Mouse (Mus musculus) erythroblast, adult 5-6 weeks (primary cell): Measurements from ENCODE around the gene Mfap2. TPM values are rescaled to one million over a fixed set of nuclear protein-coding genes. Genes with fewer than 3 reads are reported as not detected.

Experiments
- ATAC-seq: replicated peaks from 2 replicates; pipeline ENCODE4 v1.8.0; 2016; ENCODE audit warnings: moderate number of reproducible peaks, mild to moderate bottlenecking, moderate TSS enrichment, inconsistent platforms; ENCODE audit not compliant: poor library complexity, low FRiP score, severe bottlenecking
- total RNA-seq, 2 experiments: library from RNA; stranded (forward) in 1 of 2; stranded (reverse) in 1 of 2; fragments of 150-400 nt in 1 of 2; fragments of 200-764, 138-1000 nt in 1 of 2; gene quantifications; 2 replicates each; pipeline versions ENCODE4 v1.2.3 to v1.2.4; 2015 to 2017; ENCODE audit warnings: low replicate concordance in 2 of 2

Mfap2 gene
- total RNA-seq, 2 experiments from 2014 or later, result not detected

- ATAC-seq, result no peak
Observed at GRCm38 (mm10) chr4:141020811-141021613, 10.8 kb downstream of the Mfap2 start.

DNA sequence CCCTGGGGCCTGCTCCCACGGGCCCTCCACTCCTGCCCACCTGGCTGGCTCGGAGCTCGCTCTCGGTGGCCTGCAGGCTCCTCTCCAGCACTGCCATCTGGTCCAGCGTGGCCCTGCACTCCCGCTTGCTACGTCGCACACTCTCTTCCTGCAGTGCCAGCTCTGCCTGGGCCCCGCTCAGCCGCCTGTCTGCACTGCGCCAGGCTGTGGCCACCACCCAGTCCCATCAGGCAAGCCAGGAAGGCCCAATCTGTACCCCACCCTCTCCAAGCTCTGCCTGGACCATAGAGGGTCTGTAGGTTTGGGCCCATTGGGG, 11.4 kb downstream of the Mfap2 start:
- no peak for ATAC-seq

GRCm38 (mm10) chr4:141024052-141024451, 13.8 kb downstream of the Mfap2 start:
- ATAC-seq, result no peak

- no peak for ATAC-seq
Observed at GRCm38 (mm10) chr4:141024992-141025391, 14.8 kb downstream of the Mfap2 start.

DNA sequence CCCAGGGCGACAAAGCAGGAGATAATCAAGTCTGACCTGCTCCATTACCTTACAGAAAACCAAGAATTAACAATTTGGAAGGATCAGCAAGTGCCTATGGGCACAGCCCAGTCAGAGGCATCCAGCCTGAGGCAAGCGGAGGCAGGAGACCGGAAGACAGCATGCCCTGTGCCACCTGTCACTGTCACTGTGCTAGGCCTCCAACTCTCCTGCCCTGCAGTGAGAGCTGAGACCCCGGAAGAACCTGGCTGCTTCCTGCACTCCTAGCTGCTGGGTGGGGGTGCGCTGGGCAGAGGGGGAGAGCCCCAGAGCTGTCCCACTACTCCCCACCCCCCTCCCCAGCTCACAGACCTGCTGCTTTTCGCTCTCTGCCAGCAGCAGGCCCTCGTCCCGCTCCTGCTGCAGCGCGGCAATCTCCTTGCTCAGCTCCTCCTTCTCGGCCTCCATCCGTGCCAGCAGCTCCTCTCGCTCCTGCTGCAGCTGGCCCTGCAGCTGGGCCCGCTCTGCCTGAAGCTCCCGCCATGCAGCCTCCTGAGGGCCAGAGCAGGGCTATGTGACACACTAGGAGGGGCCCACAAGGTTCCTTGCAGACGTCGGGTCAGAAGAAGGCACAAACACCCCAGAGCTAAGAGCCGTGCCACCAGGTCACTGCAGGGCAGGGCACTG, 20.5 kb downstream of the Mfap2 start:
- no peak for ATAC-seq

DNA sequence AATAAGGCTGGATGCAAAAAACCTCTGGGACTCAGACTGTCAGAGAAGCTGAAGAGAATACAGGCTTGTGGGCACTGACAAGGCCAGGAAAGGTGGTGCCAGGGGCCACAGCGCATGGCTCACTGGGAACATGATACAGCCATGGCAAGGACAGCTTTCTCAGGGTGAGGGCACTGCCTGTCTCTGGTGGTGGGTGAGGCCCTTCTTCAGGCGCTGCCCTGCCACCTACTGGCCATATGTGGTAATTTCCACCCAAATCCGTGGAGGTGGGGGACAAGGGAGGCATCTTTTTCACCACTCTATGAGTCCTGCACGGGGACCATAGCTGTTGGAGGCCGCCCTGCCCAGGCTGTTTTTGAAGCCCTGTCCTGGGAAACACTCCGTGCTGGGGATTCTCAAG, 21.5 kb downstream of the Mfap2 start:
- ATAC-seq, result peak; percentile 78

DNA sequence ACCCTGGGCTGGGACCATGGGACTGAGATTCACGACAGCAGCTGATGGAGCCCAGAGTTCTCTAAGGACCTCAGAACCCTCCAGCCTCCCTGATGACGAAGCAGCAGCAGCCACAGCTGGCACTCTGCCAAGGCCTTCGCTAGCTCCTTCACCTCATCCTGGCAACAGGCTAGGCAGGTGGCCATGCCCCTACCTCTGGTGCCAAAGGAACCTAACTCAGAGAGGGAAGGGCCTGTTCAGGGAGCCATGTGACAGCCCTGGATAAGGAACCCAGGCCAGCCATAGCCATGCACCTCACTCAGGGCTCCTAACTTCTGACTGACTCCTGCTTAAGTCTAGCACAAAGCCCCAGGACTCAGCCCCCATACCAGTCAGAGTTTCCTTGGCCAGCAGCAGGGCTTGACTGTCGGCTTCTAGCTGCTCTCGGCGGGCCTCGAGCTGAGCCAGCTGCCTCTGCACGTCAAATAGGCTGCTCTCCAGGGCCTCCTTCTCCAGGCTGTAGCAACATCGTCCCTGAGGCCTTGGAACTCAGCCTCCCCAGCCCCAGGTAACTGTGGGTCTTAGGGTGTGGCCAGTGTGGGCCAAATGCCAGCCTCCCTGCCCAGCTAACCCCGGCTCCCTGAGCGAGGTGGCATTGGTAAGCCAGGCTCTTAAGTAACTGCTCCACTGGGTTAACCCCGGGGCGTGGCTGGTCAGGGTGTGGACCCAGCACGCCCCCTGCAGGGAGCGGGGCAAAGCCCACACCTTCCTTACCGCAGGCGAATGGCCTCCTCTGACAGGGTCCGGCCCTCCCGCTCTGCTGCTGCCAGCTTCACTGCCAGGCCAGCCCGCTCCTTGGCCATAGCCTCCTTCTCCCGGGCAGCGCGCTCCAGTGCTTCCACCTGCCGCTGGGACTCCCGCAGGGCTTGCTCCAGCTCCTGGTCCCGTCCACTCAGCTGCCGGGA, 23.7 kb downstream of the Mfap2 start:
- peak; percentile 20; the same call in 1 of the 2 replicates for ATAC-seq

DNA sequence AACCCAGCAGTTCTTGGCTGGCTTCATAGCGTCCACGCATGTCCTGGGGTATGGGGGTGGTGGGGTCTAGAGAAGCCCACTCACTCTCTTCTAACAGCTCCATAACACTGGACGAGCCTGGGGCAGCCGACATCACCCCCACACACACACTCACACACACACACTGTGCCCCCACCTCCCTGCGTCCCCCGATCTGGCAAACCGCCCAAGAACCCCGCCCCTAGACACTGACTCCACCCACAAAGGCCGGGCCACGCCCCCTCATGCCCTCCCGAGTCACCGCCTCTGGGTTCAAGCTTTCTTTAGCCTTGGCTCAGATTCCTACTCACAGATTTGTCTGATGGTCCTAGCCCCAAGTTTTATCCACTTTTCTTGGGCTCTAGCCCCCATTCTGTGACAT, 30.9 kb downstream of the Mfap2 start:
- ATAC-seq, result no peak

GRCm38 (mm10) chr4:141044816-141045215, 34.6 kb downstream of the Mfap2 start:
- ATAC-seq, result peak; percentile 56

- ATAC-seq, result no peak
Observed at GRCm38 (mm10) chr4:141048810-141049475, 38.7 kb downstream of the Mfap2 start.

- ATAC-seq, result no peak
Observed at GRCm38 (mm10) chr4:141049476-141049835, 39.2 kb downstream of the Mfap2 start.

DNA sequence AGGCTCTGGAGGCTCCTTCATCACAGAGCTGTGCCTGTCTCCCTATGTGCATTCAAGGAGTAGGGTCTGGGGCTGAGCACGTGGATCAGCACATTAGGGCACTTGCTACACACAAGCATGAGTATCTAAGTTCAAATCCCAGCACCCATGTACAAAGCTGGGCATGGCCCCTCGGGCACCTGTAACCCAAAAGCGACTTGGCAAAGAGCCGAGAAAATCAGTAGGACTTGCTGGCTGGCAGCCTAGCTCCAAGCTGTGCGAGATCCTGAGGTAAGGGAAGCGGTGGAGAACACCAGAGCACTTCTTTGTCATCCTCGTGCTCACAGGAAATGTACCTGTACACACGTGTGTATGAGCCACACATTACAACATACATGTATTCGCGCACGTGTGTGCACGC, 42.2 kb downstream of the Mfap2 start:
- no peak for ATAC-seq

DNA sequence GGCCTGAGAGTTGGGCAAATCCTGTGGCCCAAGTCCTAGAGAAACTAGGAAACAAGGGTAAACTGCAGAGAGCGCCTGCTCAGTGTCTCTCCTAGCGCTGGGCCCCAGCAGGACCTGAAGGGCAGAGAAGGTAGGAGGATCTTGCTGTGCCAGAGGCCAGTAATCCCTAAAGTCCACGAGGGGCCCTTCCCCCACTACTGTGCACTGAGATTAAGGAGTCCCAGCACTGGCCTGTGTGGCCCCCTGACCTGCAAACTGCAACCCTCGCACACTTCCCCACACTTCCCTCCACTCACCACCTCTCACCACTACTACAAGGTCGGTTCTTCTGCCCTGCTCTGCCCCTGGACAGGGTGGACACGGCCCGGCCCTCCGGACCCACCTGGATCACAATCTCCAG, 42.9 kb downstream of the Mfap2 start:
- no peak for ATAC-seq

DNA sequence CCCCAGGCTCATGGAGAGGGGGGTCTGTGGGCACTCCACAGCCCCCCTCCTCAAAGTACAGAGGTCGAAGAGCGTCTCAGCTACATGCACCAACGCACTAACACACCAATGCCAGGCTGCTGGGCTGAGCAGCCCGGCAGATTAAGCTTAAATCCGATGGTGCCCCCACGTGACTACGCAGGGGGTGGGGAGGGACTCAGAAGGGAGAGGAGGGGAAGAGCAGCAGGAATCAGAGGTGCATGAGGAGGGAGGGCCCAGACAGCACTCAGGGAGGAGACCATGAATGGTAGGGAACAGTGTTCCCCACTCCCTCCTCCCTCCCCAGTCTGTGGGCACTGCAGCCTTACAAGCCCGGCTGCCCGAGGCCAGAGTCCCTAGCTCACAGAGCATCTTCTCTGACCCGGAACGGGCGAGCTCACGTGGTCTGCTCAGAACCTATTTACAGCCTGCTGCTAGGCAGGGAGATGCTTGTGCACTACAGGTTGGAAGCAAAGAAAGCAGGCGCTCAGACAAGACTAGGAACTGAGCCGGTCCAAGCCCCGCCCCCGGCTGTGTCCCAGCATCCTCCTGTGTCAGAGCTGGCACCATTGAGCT, 43.4 kb downstream of the Mfap2 start:
- no peak for ATAC-seq

GRCm38 (mm10) chr4:141056970-141057369, 46.8 kb downstream of the Mfap2 start:
- no peak for ATAC-seq

DNA sequence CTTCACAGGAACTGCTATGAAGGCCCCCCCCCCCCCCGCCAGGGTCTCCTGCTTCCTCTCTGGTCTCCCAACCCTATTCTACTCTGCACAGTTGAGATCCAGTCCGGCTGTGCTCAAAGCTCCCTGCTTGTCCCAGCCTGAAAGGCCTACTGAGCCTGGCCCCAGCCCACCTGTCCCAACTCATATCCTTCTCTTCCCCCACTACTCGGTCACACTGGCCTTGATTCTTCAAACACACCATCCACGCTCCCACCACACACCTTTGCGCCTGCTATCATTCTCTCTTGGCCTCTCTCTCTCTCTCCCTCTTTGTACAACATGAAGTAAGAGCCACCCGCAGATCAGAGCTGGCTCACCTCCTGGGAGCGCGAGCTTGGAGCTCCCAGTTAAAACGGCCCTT, 48.6 kb downstream of the Mfap2 start:
- ATAC-seq, result no peak

DNA sequence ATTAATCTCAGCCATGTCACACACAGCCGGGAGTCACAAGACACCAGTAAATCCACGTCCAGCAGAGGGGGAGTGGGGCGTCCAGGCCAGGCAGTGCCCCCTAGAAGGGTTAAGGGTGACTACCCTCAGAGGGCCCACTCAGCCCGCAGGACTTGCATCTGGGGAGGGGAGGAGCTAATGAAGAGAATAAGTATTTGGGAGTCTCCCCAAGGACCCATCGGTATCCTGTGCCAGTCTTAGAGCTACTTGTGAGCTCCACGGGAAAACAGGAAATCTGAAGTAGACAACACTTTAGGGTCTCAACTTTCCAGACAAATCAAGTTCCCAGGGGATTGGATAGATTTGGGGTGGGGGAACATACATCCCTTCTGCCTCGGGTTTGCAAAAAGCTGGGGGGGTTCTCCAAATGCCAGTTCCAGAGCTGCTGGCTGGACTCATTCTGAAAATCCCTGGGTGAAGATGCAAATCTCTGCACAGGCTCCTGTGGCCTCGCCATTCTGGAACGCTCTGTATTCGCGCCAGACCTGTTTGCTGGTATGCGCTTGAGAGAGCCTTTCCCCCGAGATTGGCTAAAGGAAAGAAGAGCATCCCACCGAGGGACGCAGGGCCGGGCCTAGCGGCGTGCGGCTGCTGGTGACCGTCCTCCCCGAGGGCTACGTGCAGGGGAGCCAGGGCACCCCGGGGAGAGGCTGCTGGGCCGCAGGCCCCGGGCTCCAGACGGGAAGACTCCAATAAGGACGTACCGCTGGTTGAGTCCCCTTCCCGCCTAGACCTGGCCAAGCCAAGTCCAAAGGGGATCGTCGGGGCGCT, 49.6 kb downstream of the Mfap2 start:
- peak; percentile 20 for ATAC-seq

- ATAC-seq, result peak; percentile 88
Observed at GRCm38 (mm10) chr4:141060426-141061301, 50.4 kb downstream of the Mfap2 start, which contains the start of gene Crocc. TSS of gene Crocc (minus strand) at chr4:141060550.
